Mouse (Mus musculus) bone marrow, adult 2 months (tissue): ENCODE measurements at regions not wholly inside any gene's neighbourhood (a gene's known extent, or its start where the extent isn't known, plus 50 kb on each side); places are given as distances from the start of the nearest gene placed in this dataset.

Experiments
- CTCF ChIP-seq: fragments of 200-500 bp; IDR thresholded peaks from 2 replicates; pipeline ENCODE4 v1.5.1; 2011; ENCODE audit warnings: low read length, control low read depth; ENCODE audit not compliant: control insufficient read depth, insufficient read depth
- POLR2A ChIP-seq: fragments of 200-500 bp; IDR thresholded peaks from 2 replicates; pipeline ENCODE4 v1.6.1; 2011; ENCODE audit warnings: low read depth, mild to moderate bottlenecking, control low read depth, low read length, borderline replicate concordance; ENCODE audit not compliant: control insufficient read depth

DNA sequence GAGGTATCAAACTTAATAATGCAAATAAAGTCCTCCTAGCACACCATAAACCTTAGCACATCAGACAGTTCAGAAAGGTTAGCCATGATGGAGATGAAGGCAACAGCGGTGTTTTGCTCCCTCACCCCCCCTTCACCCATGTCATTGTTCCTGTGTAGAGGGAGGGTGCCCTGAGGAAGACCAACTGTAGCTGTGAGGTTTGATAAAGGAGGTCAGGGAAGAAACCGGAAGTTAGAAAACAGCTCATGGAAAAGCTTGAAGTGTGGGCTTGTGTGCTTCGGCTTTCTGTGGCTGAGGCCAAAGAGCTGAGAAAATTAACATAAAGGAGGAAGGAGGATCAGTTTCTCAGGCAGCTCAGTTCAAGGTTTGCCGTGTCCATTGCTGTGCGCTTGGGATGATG is 111.3 kb upstream of the Adra1b start:
- no peak for TF ChIP-seq CTCF
- no peak for TF ChIP-seq POLR2A
